Comparison of ENCODE assay signal across 23 mouse cellular contexts in the genomic region with DNA sequence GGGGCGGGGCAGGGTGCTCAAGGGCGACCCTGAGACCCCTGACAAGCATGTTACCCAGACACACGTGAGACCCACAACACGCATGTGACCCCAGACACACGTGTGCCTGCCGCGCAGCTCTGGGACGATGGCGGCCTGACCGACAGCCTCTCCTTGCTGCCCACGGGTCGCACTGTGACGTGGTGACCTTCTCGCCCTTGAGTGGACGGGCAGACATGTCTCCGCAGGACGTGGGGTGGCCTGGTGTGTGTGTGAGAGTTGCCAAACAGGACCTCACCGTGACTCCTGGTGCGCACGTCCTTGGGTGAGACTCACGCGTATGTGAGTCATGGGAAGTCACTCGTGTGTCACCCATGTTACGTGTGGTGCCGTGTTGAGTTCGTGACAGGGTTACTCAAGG. TPM values are rescaled to one million over a fixed set of nuclear protein-coding genes. Genes with fewer than 3 reads are reported as not detected.
DNase-seq lines count a peak whose midpoint lies in the region; ATAC-seq and TF ChIP-seq lines count a peak whose summit lies in the region.
"Had no signal": no experiment of that assay in that cellular context is flagged by ENCODE, and none has a peak within 500 bp of the region (broad histone marks: within the 10 kb centered on the region; RNA-seq: fewer than 3 reads in every experiment).

No protein-coding gene starts in this region.

- H3K27ac ChIP-seq in hindbrain, embryonic 11.5 days (ENCODE audit: low read depth, low read length) = no peak overlapping the region
- no peak overlapping the region for H3K27ac ChIP-seq in hindbrain, embryonic 16.5 days (ENCODE audit: low read depth, low read length)
- H3K27ac ChIP-seq in lung, embryonic 15.5 days = no peak overlapping the region
- no peak overlapping the region; the same call in 1 of the 2 replicates for H3K27ac ChIP-seq in ES-E14 (ENCODE audit: insufficient read depth, low read depth, low read length, poor library complexity, severe bottlenecking)
- no peak overlapping the region for H3K27ac ChIP-seq in forebrain, embryonic 10.5 days
- H3K27ac ChIP-seq: limb, embryonic 13.5 days; stomach, embryonic 15.5 days had no signal

- no peaks in the 10 kb centered on the region for H3K36me3 ChIP-seq in hindbrain, embryonic 11.5 days (ENCODE audit: control insufficient read depth, insufficient read depth, low read length)
- no peaks in the 10 kb centered on the region for H3K36me3 ChIP-seq in hindbrain, embryonic 16.5 days (ENCODE audit: control insufficient read depth, insufficient read depth, low read length)
- H3K36me3 ChIP-seq in lung, embryonic 15.5 days = no peaks in the 10 kb centered on the region
- H3K36me3 ChIP-seq in E14TG2a.4 (ENCODE audit: insufficient read depth, low read length) = no peaks in the 10 kb centered on the region
- H3K36me3 ChIP-seq in ES-E14 (ENCODE audit: control insufficient read depth, insufficient read depth, low read length, poor library complexity, severe bottlenecking) = no peaks in the 10 kb centered on the region
- H3K36me3 ChIP-seq in forebrain, embryonic 10.5 days (replicated peaks) = no peaks in the 10 kb centered on the region
- H3K36me3 ChIP-seq: limb, embryonic 13.5 days; stomach, embryonic 15.5 days had no signal

- H3K9ac ChIP-seq in hindbrain, embryonic 11.5 days (ENCODE audit: low read depth, low read length) = no peak overlapping the region
- no peak overlapping the region for H3K9ac ChIP-seq in hindbrain, embryonic 16.5 days (ENCODE audit: low read depth, low read length)
- H3K9ac ChIP-seq in lung, embryonic 15.5 days = no peak overlapping the region
- H3K9ac ChIP-seq in ES-E14 (ENCODE audit: insufficient read depth, low read depth, low read length, poor library complexity, severe bottlenecking) = no peak overlapping the region; the same call in 1 of the 2 replicates
- H3K9ac ChIP-seq: limb, embryonic 13.5 days; lung, embryonic 14.5 days; stomach, embryonic 15.5 days had no signal

- 96% methylated on average over 26 of the region's 26 CpGs for WGBS in hindbrain, embryonic 11.5 days
- 98% methylated on average over 25 of the region's 26 CpGs for WGBS in hindbrain, embryonic 16.5 days
- WGBS in lung, embryonic 15.5 days = 95% methylated on average over 26 of the region's 26 CpGs
- 96% methylated on average over 26 of the region's 26 CpGs for WGBS in forebrain, embryonic 10.5 days

- H3K4me3 ChIP-seq in hindbrain, embryonic 11.5 days (ENCODE audit: low read depth, low read length) = no peak overlapping the region
- no peak overlapping the region for H3K4me3 ChIP-seq in hindbrain, embryonic 16.5 days (ENCODE audit: low read length)
- no peak overlapping the region for H3K4me3 ChIP-seq in lung, embryonic 15.5 days
- H3K4me3 ChIP-seq in E14TG2a.4 (replicated peaks; ENCODE audit: low read length) (peak overlapping the region; percentile 57), ES-E14 (ENCODE audit: insufficient read depth in 1 of 2, low read depth in 1 of 2, low read length in 2 of 2, poor library complexity in 1 of 2, severe bottlenecking in 1 of 2) (peak overlapping the region; percentile 26 to 82)
- no peak overlapping the region for H3K4me3 ChIP-seq in forebrain, embryonic 10.5 days
- H3K4me3 ChIP-seq: limb, embryonic 13.5 days; stomach, embryonic 15.5 days had no signal

- H3K4me2 ChIP-seq in hindbrain, embryonic 11.5 days (replicated peaks; ENCODE audit: low read depth, low read length) = no peak overlapping the region
- no peak overlapping the region for H3K4me2 ChIP-seq in hindbrain, embryonic 16.5 days (ENCODE audit: low read length)
- H3K4me2 ChIP-seq in lung, embryonic 15.5 days = no peak overlapping the region
- H3K4me2 ChIP-seq: heart, embryonic 11.5 days; limb, embryonic 13.5 days; lung, embryonic 14.5 days; stomach, embryonic 15.5 days had no signal

- ATAC-seq in hindbrain, embryonic 11.5 days (ENCODE audit: low FRiP score) = peak; percentile 25; the same call in 1 of the 2 replicates
- ATAC-seq in hindbrain, embryonic 16.5 days = no peak
- ATAC-seq in lung, embryonic 15.5 days (ENCODE audit: borderline replicate concordance, extremely low read depth, low FRiP score, low TSS enrichment) = 0 out of 2 replicates have a peak, but pooled peaks have one; percentile 35
- ATAC-seq: forebrain, embryonic 14.5 days; Patski had no signal

- H3K9me3 ChIP-seq in hindbrain, embryonic 11.5 days (ENCODE audit: control insufficient read depth, low read length) = peaks cover 10% of the 10 kb centered on the region
- peaks cover 14% of the 10 kb centered on the region for H3K9me3 ChIP-seq in hindbrain, embryonic 16.5 days (ENCODE audit: control insufficient read depth, low read length)
- H3K9me3 ChIP-seq in lung, embryonic 15.5 days = no peaks in the 10 kb centered on the region
- peaks cover 12% of the 10 kb centered on the region; the same call in 1 of the 2 replicates for H3K9me3 ChIP-seq in E14TG2a.4 (ENCODE audit: low read length)
- no peaks in the 10 kb centered on the region for H3K9me3 ChIP-seq in ES-E14 (ENCODE audit: control insufficient read depth, insufficient read depth, low read depth, low read length)
- peaks cover 22% of the 10 kb centered on the region for H3K9me3 ChIP-seq in forebrain, embryonic 10.5 days
- H3K9me3 ChIP-seq: stomach, embryonic 15.5 days had no signal

- no peaks in the 10 kb centered on the region for H3K27me3 ChIP-seq in hindbrain, embryonic 11.5 days (ENCODE audit: control insufficient read depth, insufficient read depth, low read length)
- no peaks in the 10 kb centered on the region for H3K27me3 ChIP-seq in hindbrain, embryonic 16.5 days (replicated peaks; ENCODE audit: control insufficient read depth, insufficient read depth, low read length)
- H3K27me3 ChIP-seq in lung, embryonic 15.5 days = no peaks in the 10 kb centered on the region
- H3K27me3 ChIP-seq in E14TG2a.4 (ENCODE audit: insufficient read depth, low read length) = no peaks in the 10 kb centered on the region
- no peaks in the 10 kb centered on the region for H3K27me3 ChIP-seq in forebrain, embryonic 10.5 days (ENCODE audit: poor library complexity, severe bottlenecking)
- H3K27me3 ChIP-seq: limb, embryonic 13.5 days; Patski; stomach, embryonic 15.5 days had no signal

- no peak for DNase-seq in hindbrain, embryonic 11.5 days (ENCODE audit: low spot score)
- DNase-seq in lung, postnatal 10 days = no peak
- no peak for DNase-seq in ES-E14 (ENCODE audit: low read depth, low spot score)
- no peak for DNase-seq in forebrain, embryonic 10.5 days (ENCODE audit: extremely low spot score, low spot score)
- DNase-seq: cerebellum, postnatal 14 days; gastrocnemius, postnatal 36 days; kidney, postnatal 14 days; lung, embryonic 14.5 days; right cerebral cortex, postnatal 14 days had no signal

- TF ChIP-seq CTCF in E14TG2a.4 (conservative IDR thresholded peaks at IDR 0.05; ENCODE audit: low read length) = no peak

- H3K4me1 ChIP-seq in hindbrain, embryonic 11.5 days (replicated peaks; ENCODE audit: control insufficient read depth, insufficient read depth, low read length) = no peaks in the 10 kb centered on the region
- no peaks in the 10 kb centered on the region for H3K4me1 ChIP-seq in hindbrain, embryonic 16.5 days (ENCODE audit: control insufficient read depth, insufficient read depth, low read depth, low read length)
- H3K4me1 ChIP-seq in lung, embryonic 15.5 days = no peaks in the 10 kb centered on the region
- H3K4me1 ChIP-seq in E14TG2a.4 (replicated peaks; ENCODE audit: low read depth, low read length) (no peaks in the 10 kb centered on the region), ES-E14 (ENCODE audit: control insufficient read depth in 2 of 2, insufficient read depth in 2 of 2, low read length in 2 of 2, poor library complexity in 1 of 2) (no peaks in the 10 kb centered on the region)
- H3K4me1 ChIP-seq in forebrain, embryonic 10.5 days = no peaks in the 10 kb centered on the region
- H3K4me1 ChIP-seq: limb, embryonic 13.5 days; stomach, embryonic 15.5 days had no signal

- in situ Hi-C loops in ES-E14 (cut with MboI; ENCODE audit: low sequenced_read_pairs in 2 of 2, unreplicated experiment in 2 of 2) = no loop called here

TF ChIP-seq in ES-E14, 5 proteins besides CTCF, POLR2A, EP300 and RAD21:
- TF ChIP-seq CHD2 (IDR thresholded peaks at IDR 0.05; ENCODE audit: low read depth, low read length) (no peak), MAFK (IDR thresholded peaks at IDR 0.05; ENCODE audit: insufficient read depth, low read depth, low read length) (no peak), HCFC1 (IDR thresholded peaks at IDR 0.05; ENCODE audit: borderline replicate concordance, insufficient read depth, low read length) (no peak), ZNF384 (IDR thresholded peaks at IDR 0.05; ENCODE audit: low read depth, low read length) (no peak), ZC3H11A (IDR thresholded peaks at IDR 0.05; ENCODE audit: borderline replicate concordance, low read depth, low read length) (no peak)

RNA-seq across cellular contexts. Expression of gene Vmn2r89, which starts 16.6 kb away (rescaled TPM):
- polyA plus RNA-seq in hindbrain, embryonic 11.5 days (2014; fragmentation: Nextera tagmentation; extraction: Ambion mirVana) = not detected in 2 replicates
- not detected in 2 replicates for polyA plus RNA-seq in hindbrain, embryonic 16.5 days (2015; fragmentation: Nextera tagmentation; extraction: Ambion mirVana)
- polyA plus RNA-seq in lung, embryonic 15.5 days (2015; fragmentation: Nextera tagmentation; extraction: Ambion mirVana) = not detected in 2 replicates
- total RNA-seq in ES-E14 (2012; rRNA removed) = not detected in 2 replicates
- polyA plus RNA-seq in forebrain, embryonic 10.5 days (2016; fragmentation: Nextera tagmentation; extraction: Ambion mirVana) = not detected in 2 replicates
- total RNA-seq: gastrocnemius, postnatal 36 days; hematopoietic stem cell, adult 5-6 weeks; left cerebral cortex, adult 8-10 months; megakaryocyte progenitor cell, adult 5-6 weeks had no signal
- polyA plus RNA-seq: forebrain, embryonic 14.5 days; heart, embryonic 11.5 days; intestine, embryonic 14.5 days; limb, embryonic 13.5 days; lung, embryonic 14.5 days; neural tube, embryonic 14.5 days; Patski; spleen, adult 2 months; stomach, embryonic 15.5 days had no signal

RNA-seq across cellular contexts. Expression of gene Vmn2r88, which starts 24.4 kb away (rescaled TPM):
- not detected in 2 replicates for polyA plus RNA-seq in hindbrain, embryonic 11.5 days (2014; fragmentation: Nextera tagmentation; extraction: Ambion mirVana)
- not detected in 2 replicates for polyA plus RNA-seq in hindbrain, embryonic 16.5 days (2015; fragmentation: Nextera tagmentation; extraction: Ambion mirVana)
- polyA plus RNA-seq in lung, embryonic 15.5 days (2015; fragmentation: Nextera tagmentation; extraction: Ambion mirVana) = not detected in 2 replicates
- not detected in 2 replicates for total RNA-seq in ES-E14 (2012; rRNA removed)
- polyA plus RNA-seq in forebrain, embryonic 10.5 days (2016; fragmentation: Nextera tagmentation; extraction: Ambion mirVana) = not detected in 2 replicates
- total RNA-seq: gastrocnemius, postnatal 36 days; hematopoietic stem cell, adult 5-6 weeks; left cerebral cortex, adult 8-10 months; megakaryocyte progenitor cell, adult 5-6 weeks had no signal
- polyA plus RNA-seq: forebrain, embryonic 14.5 days; heart, embryonic 11.5 days; intestine, embryonic 14.5 days; limb, embryonic 13.5 days; lung, embryonic 14.5 days; neural tube, embryonic 14.5 days; Patski; spleen, adult 2 months; stomach, embryonic 15.5 days had no signal

Comparison
In these comparisons a context has a peak if more than half of its experiments do, and no peak if none do; other contexts are left out.
1. H3K4me3 ChIP-seq: peak in E14TG2a.4 (single experiment) and ES-E14 (2 of 2); none in hindbrain, embryonic 11.5 days (single experiment), hindbrain, embryonic 16.5 days (single experiment), lung, embryonic 15.5 days (single experiment) and forebrain, embryonic 10.5 days (single experiment).